Mouse (Mus musculus): ENCODE data around the gene Gm9736. TPM values are rescaled to one million over a fixed set of nuclear protein-coding genes. Genes with fewer than 3 reads are reported as not detected.

Gm9736 gene
- polyA plus RNA-seq, 1 experiment from 2014 or later: not detected

Other genes starting within 250 kb of the Gm9736 start
- 36.5 and 36.6 TPM in 2 replicates for gene Fam207a, start 235.6 kb downstream of the Gm9736 start, polyA plus RNA-seq (2015; fragmentation: Nextera tagmentation; extraction: Ambion mirVana)
- 1.6 and 1.7 TPM in 2 replicates for gene Itgb2, start 221.1 kb downstream of the Gm9736 start, polyA plus RNA-seq (2015; fragmentation: Nextera tagmentation; extraction: Ambion mirVana)
- gene Pttg1ip, start 169.6 kb downstream of the Gm9736 start, polyA plus RNA-seq (2015; fragmentation: Nextera tagmentation; extraction: Ambion mirVana): 194 and 206 TPM in 2 replicates
- 365 and 369 TPM in 2 replicates for gene Sumo3, start 145.3 kb downstream of the Gm9736 start, polyA plus RNA-seq (2015; fragmentation: Nextera tagmentation; extraction: Ambion mirVana)
- 2.2 TPM in 1 of 2 replicates, not detected in the other for gene Gm49325, start 145.2 kb downstream of the Gm9736 start, polyA plus RNA-seq (2015; fragmentation: Nextera tagmentation; extraction: Ambion mirVana)
- gene Ube2g2, start 129.1 kb downstream of the Gm9736 start, polyA plus RNA-seq (2015; fragmentation: Nextera tagmentation; extraction: Ambion mirVana): 78.8 and 90.2 TPM in 2 replicates
- 0.26 and 0.71 TPM in 2 replicates for gene Tspear, start 64.8 kb downstream of the Gm9736 start, polyA plus RNA-seq (2015; fragmentation: Nextera tagmentation; extraction: Ambion mirVana)
- gene Gm19402, start 60.6 kb downstream of the Gm9736 start, polyA plus RNA-seq (2015; fragmentation: Nextera tagmentation; extraction: Ambion mirVana): not detected in 2 replicates
- not detected in 2 replicates for gene Gm9508, start 54.1 kb downstream of the Gm9736 start, polyA plus RNA-seq (2015; fragmentation: Nextera tagmentation; extraction: Ambion mirVana)
- not detected in 2 replicates for gene Gm10272, start 44.7 kb downstream of the Gm9736 start, polyA plus RNA-seq (2015; fragmentation: Nextera tagmentation; extraction: Ambion mirVana)
- gene Gm10024, start 39.9 kb downstream of the Gm9736 start, polyA plus RNA-seq (2015; fragmentation: Nextera tagmentation; extraction: Ambion mirVana): not detected in 2 replicates
- gene Gm10142, start 35.5 kb downstream of the Gm9736 start, polyA plus RNA-seq (2015; fragmentation: Nextera tagmentation; extraction: Ambion mirVana): not detected in 2 replicates
- not detected in 2 replicates for gene Krtap12-1, start 30.8 kb downstream of the Gm9736 start, polyA plus RNA-seq (2015; fragmentation: Nextera tagmentation; extraction: Ambion mirVana)
- not detected in 2 replicates for gene Gm10100, start 24.9 kb downstream of the Gm9736 start, polyA plus RNA-seq (2015; fragmentation: Nextera tagmentation; extraction: Ambion mirVana)
- not detected in 2 replicates for gene Gm18596, start 8.7 kb downstream of the Gm9736 start, polyA plus RNA-seq (2015; fragmentation: Nextera tagmentation; extraction: Ambion mirVana)
- not detected in 2 replicates for gene Gm3233, start 8.3 kb upstream of the Gm9736 start, polyA plus RNA-seq (2015; fragmentation: Nextera tagmentation; extraction: Ambion mirVana)
- not detected in 2 replicates for gene Gm3238, start 20.0 kb upstream of the Gm9736 start, polyA plus RNA-seq (2015; fragmentation: Nextera tagmentation; extraction: Ambion mirVana)
- not detected in 2 replicates for gene Gm7138, start 25.6 kb upstream of the Gm9736 start, polyA plus RNA-seq (2015; fragmentation: Nextera tagmentation; extraction: Ambion mirVana)
- not detected in 2 replicates for gene Gm3250, start 31.2 kb upstream of the Gm9736 start, polyA plus RNA-seq (2015; fragmentation: Nextera tagmentation; extraction: Ambion mirVana)
- gene Gm7137, start 36.8 kb upstream of the Gm9736 start, polyA plus RNA-seq (2015; fragmentation: Nextera tagmentation; extraction: Ambion mirVana): not detected in 2 replicates
- not detected in 2 replicates for gene Gm9639, start 43.7 kb upstream of the Gm9736 start, polyA plus RNA-seq (2015; fragmentation: Nextera tagmentation; extraction: Ambion mirVana)
- gene Gm19668, start 47.8 kb upstream of the Gm9736 start, polyA plus RNA-seq (2015; fragmentation: Nextera tagmentation; extraction: Ambion mirVana): not detected in 2 replicates
- gene Gm9507, start 60.5 kb upstream of the Gm9736 start, polyA plus RNA-seq (2015; fragmentation: Nextera tagmentation; extraction: Ambion mirVana): not detected in 2 replicates
- not detected in 2 replicates for gene Gm2696, start 63.3 kb upstream of the Gm9736 start, polyA plus RNA-seq (2015; fragmentation: Nextera tagmentation; extraction: Ambion mirVana)
- gene Krtap10-4, start 75.7 kb upstream of the Gm9736 start, polyA plus RNA-seq (2015; fragmentation: Nextera tagmentation; extraction: Ambion mirVana): not detected in 2 replicates
- not detected in 2 replicates for gene Krtap10-10, start 84.6 kb upstream of the Gm9736 start, polyA plus RNA-seq (2015; fragmentation: Nextera tagmentation; extraction: Ambion mirVana)
- not detected in 2 replicates for gene Gm36176, start 95.4 kb upstream of the Gm9736 start, polyA plus RNA-seq (2015; fragmentation: Nextera tagmentation; extraction: Ambion mirVana)
- not detected in 2 replicates for gene Gm10318, start 101.5 kb upstream of the Gm9736 start, polyA plus RNA-seq (2015; fragmentation: Nextera tagmentation; extraction: Ambion mirVana)
- not detected in 2 replicates for gene Gm3285, start 110.6 kb upstream of the Gm9736 start, polyA plus RNA-seq (2015; fragmentation: Nextera tagmentation; extraction: Ambion mirVana)
- 4.6 and 4.9 TPM in 2 replicates for gene Lrrc3, start 151.2 kb upstream of the Gm9736 start, polyA plus RNA-seq (2015; fragmentation: Nextera tagmentation; extraction: Ambion mirVana)
- gene Trpm2, start 219.2 kb upstream of the Gm9736 start, polyA plus RNA-seq (2015; fragmentation: Nextera tagmentation; extraction: Ambion mirVana): 0.59 and 0.95 TPM in 2 replicates
- 33.9 and 34.2 TPM in 2 replicates for gene 1810043G02Rik, start 227.2 kb upstream of the Gm9736 start, polyA plus RNA-seq (2015; fragmentation: Nextera tagmentation; extraction: Ambion mirVana)